Mouse (Mus musculus): ENCODE results near the gene Rtl5. TPM values are rescaled to one million over a fixed set of nuclear protein-coding genes. Genes with fewer than 3 reads are reported as not detected.

The Rtl5 gene
- polyA plus RNA-seq, 1 experiment, result 4.8 TPM

DNA sequence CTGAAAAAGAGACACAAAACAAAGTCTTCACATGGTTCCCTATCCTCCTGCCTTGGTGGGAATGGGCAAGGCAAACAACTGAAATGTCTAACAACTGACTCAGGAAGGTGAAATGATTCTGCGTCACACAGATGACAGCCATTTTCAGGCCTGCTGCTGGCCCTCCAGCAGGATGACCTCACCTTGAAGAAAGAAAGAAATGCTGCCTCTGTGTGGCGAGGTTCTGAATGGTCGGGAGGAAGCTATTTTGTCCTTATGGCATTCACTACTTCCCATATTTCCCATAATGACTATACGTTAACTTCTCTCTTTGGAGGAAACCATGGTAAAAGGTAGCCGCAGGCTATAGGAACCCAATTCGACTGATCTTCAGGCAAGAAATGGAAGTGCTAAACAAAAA is 4.0 kb downstream of the Rtl5 start:
- Histone ChIP-seq H3K9me3 (peaks cover 7% of the 10 kb centered on the region; the same call in 1 of the 2 replicates), H3K27me3 (replicated peaks) (peaks cover 87% of the 10 kb centered on the region), H3K4me3 (replicated peaks) (no peak overlapping the region), H3K36me3 (replicated peaks; ENCODE audit: low read length) (no peaks in the 10 kb centered on the region), H3K4me1 (peaks cover 24% of the 10 kb centered on the region; the same call in 1 of the 2 replicates)
- no peak for TF ChIP-seq FLI1 (IDR thresholded peaks at IDR 0.05; ENCODE audit: low read length)
- TF ChIP-seq GATA1 (IDR thresholded peaks at IDR 0.05; ENCODE audit: borderline replicate concordance, low read length), result no peak

DNA sequence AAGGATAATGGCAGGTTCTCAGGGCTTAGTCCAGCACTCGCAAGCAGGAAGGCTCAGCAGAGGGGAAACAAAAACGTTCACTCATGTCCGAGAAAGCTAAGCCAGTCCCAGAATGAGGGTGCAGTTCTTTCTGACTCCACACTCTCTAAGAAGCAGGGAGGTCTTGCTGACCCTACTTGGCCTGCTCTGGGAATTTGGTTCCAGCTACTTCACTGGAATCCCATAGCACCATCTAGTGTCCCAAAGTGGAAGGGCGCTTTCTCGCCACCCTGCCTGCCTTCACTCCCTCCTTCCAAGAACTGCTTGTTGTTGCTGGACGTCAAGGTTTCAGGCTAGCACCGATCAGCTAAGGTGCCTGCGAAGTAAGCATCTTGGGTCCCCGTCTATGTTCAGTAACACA is 5.0 kb downstream of the Rtl5 start:
- peaks cover 83% of the 10 kb centered on the region for H3K27me3 ChIP-seq (replicated peaks)
- no peaks in the 10 kb centered on the region for H3K36me3 ChIP-seq (replicated peaks; ENCODE audit: low read length)
- TF ChIP-seq GATA1 (IDR thresholded peaks at IDR 0.05; ENCODE audit: borderline replicate concordance, low read length), result no peak
- no peak for TF ChIP-seq FLI1 (IDR thresholded peaks at IDR 0.05; ENCODE audit: low read length)
- peaks cover 20% of the 10 kb centered on the region; the same call in 1 of the 2 replicates for H3K4me1 ChIP-seq
- no peak overlapping the region for H3K4me3 ChIP-seq (replicated peaks)
- H3K9me3 ChIP-seq, result peaks cover 6% of the 10 kb centered on the region; the same call in 1 of the 2 replicates

DNA sequence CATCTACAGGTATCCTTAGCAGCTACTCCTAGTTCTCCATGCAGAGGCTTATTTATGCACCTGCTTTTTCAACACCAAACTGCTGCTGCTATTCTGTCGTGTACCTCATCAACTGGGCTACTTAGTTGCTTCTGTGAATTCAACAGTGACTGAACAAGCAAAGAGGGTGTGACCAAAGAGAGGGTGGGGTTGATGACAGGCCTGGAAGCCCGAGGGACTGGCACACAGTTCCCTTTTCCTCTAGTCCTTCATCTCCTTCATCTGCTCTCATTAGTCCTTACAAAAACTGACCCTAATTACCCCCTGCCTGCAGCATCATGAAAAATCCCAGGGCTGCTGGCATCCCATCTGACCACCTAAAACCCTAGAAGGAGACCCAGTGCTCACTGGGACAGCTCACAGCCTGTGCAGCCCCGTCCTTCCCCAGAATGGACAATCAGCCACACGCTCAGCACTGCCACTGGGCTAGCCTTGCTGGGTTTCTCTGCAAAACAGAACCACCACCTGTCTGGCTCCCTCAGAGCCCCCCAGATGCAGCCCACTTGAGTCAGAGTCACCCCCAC is 5.8 kb downstream of the Rtl5 start:
- TF ChIP-seq FLI1 (IDR thresholded peaks at IDR 0.05; ENCODE audit: low read length) (no peak), GATA1 (IDR thresholded peaks at IDR 0.05; ENCODE audit: borderline replicate concordance, low read length) (no peak)
- no peaks in the 10 kb centered on the region for H3K36me3 ChIP-seq (replicated peaks; ENCODE audit: low read length)
- H3K4me3 ChIP-seq (replicated peaks), result no peak overlapping the region
- H3K9me3 ChIP-seq, result no peaks in the 10 kb centered on the region
- H3K27me3 ChIP-seq (replicated peaks), result peaks cover 76% of the 10 kb centered on the region
- H3K4me1 ChIP-seq, result peaks cover 14% of the 10 kb centered on the region

GRCm38 (mm10) chrX:102064062-102064461 is 7.0 kb downstream of the Rtl5 start:
- H3K4me3 ChIP-seq (replicated peaks), result no peak overlapping the region
- no peak for TF ChIP-seq GATA1 (IDR thresholded peaks at IDR 0.05; ENCODE audit: borderline replicate concordance, low read length)
- no peak for TF ChIP-seq FLI1 (IDR thresholded peaks at IDR 0.05; ENCODE audit: low read length)
- H3K4me1 ChIP-seq, result peaks cover 15% of the 10 kb centered on the region
- H3K27me3 ChIP-seq (replicated peaks), result peaks cover 65% of the 10 kb centered on the region
- no peaks in the 10 kb centered on the region for H3K36me3 ChIP-seq (replicated peaks; ENCODE audit: low read length)
- H3K9me3 ChIP-seq, result no peaks in the 10 kb centered on the region

DNA sequence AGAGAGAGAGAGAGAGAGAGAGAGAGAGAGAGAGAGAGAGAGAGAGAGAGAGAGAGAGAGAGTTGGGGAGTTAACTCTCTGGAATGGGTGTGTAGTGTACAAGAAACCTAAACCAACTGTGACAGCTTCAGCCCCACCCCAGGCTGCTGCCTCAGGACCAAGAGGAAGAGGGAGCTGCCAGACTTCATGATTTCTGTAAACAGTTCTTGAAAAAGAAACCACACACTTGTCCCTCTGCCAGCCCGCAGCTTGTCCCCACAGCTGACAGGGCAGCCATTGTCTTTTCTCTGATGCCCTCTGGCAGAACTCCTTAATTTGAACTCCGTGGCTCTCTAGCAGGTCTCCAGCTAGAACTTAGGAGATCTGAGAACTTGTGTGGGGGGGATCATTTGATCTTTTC is 10.2 kb downstream of the Rtl5 start:
- no peaks in the 10 kb centered on the region for H3K36me3 ChIP-seq (replicated peaks; ENCODE audit: low read length)
- TF ChIP-seq GATA1 (IDR thresholded peaks at IDR 0.05; ENCODE audit: borderline replicate concordance, low read length), result no peak
- no peak for TF ChIP-seq FLI1 (IDR thresholded peaks at IDR 0.05; ENCODE audit: low read length)
- peaks cover 41% of the 10 kb centered on the region for H3K27me3 ChIP-seq (replicated peaks)
- no peak overlapping the region for H3K4me3 ChIP-seq (replicated peaks)
- H3K9me3 ChIP-seq, result no peaks in the 10 kb centered on the region
- H3K4me1 ChIP-seq, result peaks cover 10% of the 10 kb centered on the region

GRCm38 (mm10) chrX:102060243-102060642 is 10.9 kb downstream of the Rtl5 start:
- Histone ChIP-seq H3K4me3 (replicated peaks) (no peak overlapping the region), H3K27me3 (replicated peaks) (peaks cover 37% of the 10 kb centered on the region), H3K9me3 (no peaks in the 10 kb centered on the region), H3K4me1 (peaks cover 7% of the 10 kb centered on the region), H3K36me3 (replicated peaks; ENCODE audit: low read length) (no peaks in the 10 kb centered on the region)
- no peak for TF ChIP-seq GATA1 (IDR thresholded peaks at IDR 0.05; ENCODE audit: borderline replicate concordance, low read length)
- TF ChIP-seq FLI1 (IDR thresholded peaks at IDR 0.05; ENCODE audit: low read length), result no peak

- Histone ChIP-seq H3K9me3 (no peaks in the 10 kb centered on the region), H3K4me3 (replicated peaks) (no peak overlapping the region), H3K36me3 (replicated peaks; ENCODE audit: low read length) (no peaks in the 10 kb centered on the region), H3K4me1 (peaks cover 5% of the 10 kb centered on the region), H3K27me3 (replicated peaks) (peaks cover 29% of the 10 kb centered on the region)
- TF ChIP-seq GATA1 (IDR thresholded peaks at IDR 0.05; ENCODE audit: borderline replicate concordance, low read length) (no peak), FLI1 (IDR thresholded peaks at IDR 0.05; ENCODE audit: low read length) (no peak)
Observed at GRCm38 (mm10) chrX:102059437-102059836, 11.7 kb downstream of the Rtl5 start.

GRCm38 (mm10) chrX:102054009-102054408 is 17.1 kb downstream of the Rtl5 start:
- Histone ChIP-seq H3K4me3 (replicated peaks) (no peak overlapping the region), H3K9me3 (no peaks in the 10 kb centered on the region), H3K27me3 (replicated peaks) (peaks cover 32% of the 10 kb centered on the region), H3K4me1 (peaks cover 7% of the 10 kb centered on the region; the same call in 1 of the 2 replicates), H3K36me3 (replicated peaks; ENCODE audit: low read length) (no peaks in the 10 kb centered on the region)
- TF ChIP-seq GATA1 (IDR thresholded peaks at IDR 0.05; ENCODE audit: borderline replicate concordance, low read length) (no peak), FLI1 (IDR thresholded peaks at IDR 0.05; ENCODE audit: low read length) (no peak)

DNA sequence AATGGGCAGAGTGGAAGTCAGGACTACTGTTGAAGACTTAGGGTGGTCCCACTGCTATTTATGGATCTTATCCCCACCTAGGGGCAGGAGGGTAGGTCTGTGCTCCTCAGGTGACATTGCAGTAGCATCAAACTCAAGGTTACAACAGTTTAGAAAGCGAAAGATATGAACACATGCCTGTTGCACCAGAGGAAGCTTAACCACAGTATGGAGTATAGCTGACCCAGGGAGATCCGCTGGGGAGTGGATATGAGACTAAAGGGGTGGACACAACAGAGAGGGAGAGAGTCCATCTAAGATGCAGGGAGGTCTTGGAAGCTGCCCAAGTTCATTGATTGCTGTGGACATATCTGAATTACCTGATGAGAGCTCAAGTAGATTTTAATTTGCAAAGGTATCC is 17.7 kb downstream of the Rtl5 start:
- Histone ChIP-seq H3K27me3 (replicated peaks) (peaks cover 37% of the 10 kb centered on the region), H3K9me3 (no peaks in the 10 kb centered on the region), H3K36me3 (replicated peaks; ENCODE audit: low read length) (no peaks in the 10 kb centered on the region), H3K4me3 (replicated peaks) (no peak overlapping the region), H3K4me1 (peaks cover 7% of the 10 kb centered on the region; the same call in 1 of the 2 replicates)
- TF ChIP-seq GATA1 (IDR thresholded peaks at IDR 0.05; ENCODE audit: borderline replicate concordance, low read length), result no peak
- no peak for TF ChIP-seq FLI1 (IDR thresholded peaks at IDR 0.05; ENCODE audit: low read length)

- TF ChIP-seq FLI1 (IDR thresholded peaks at IDR 0.05; ENCODE audit: low read length) (no peak), GATA1 (IDR thresholded peaks at IDR 0.05; ENCODE audit: borderline replicate concordance, low read length) (no peak)
- Histone ChIP-seq H3K4me3 (replicated peaks) (no peak overlapping the region), H3K4me1 (peaks cover 7% of the 10 kb centered on the region; the same call in 1 of the 2 replicates), H3K27me3 (replicated peaks) (peaks cover 40% of the 10 kb centered on the region), H3K36me3 (replicated peaks; ENCODE audit: low read length) (no peaks in the 10 kb centered on the region), H3K9me3 (no peaks in the 10 kb centered on the region)
Observed at GRCm38 (mm10) chrX:102051225-102051624, 19.9 kb downstream of the Rtl5 start.
